Mouse (Mus musculus) brain, embryonic 14.5 days (tissue): ENCODE measurements around the gene Hpca.

Experiments used
- CTCF ChIP-seq: fragments of 200-500 bp; IDR thresholded peaks from 2 replicates; pipeline ENCODE4 v1.5.1; 2012; ENCODE audit warnings: inconsistent platforms, mild to moderate bottlenecking, moderate library complexity, borderline replicate concordance; ENCODE audit not compliant: insufficient read depth, insufficient read length; ENCODE audit errors: extremely low read depth
- POLR2A ChIP-seq: fragments of 200-500 bp; IDR thresholded peaks from 2 replicates; pipeline ENCODE4 v1.6.1; 2012; ENCODE audit warnings: mild to moderate bottlenecking, inconsistent platforms, borderline replicate concordance; ENCODE audit not compliant: poor library complexity, insufficient read depth, insufficient read length, severe bottlenecking; ENCODE audit errors: extremely low read depth

DNA sequence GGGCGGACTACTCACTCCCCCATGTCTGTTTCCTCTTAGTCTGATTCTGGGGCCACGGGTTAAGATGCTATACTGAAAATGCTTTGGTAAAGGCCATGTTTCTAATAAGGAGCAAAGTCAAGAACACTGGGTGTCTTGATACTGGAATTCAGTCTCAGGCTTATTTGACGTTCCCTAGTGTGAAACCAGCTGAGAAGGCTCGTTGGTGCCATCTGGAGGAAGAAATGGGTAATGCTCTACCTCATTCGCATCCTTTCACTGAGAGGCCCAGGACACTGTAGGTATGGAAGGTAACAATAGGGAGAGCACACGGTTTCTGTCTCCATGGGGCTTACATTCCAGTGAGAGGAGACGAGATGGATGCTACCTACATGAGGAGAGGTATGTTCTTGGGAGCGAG is 35.8 kb downstream of the Hpca start:
- peak; percentile 81; the same call in 1 of the 2 replicates for TF ChIP-seq CTCF
- no peak for TF ChIP-seq POLR2A
